ENCODE assay signal across 14 mouse cellular contexts in genomic region chr12:104718956-104719355, GRCm38 (mm10). TPM values are rescaled to one million over a fixed set of nuclear protein-coding genes. Genes with fewer than 3 reads are reported as not detected.
DNase-seq lines count a peak whose midpoint lies in the region; ATAC-seq and TF ChIP-seq lines count a peak whose summit lies in the region.
"Had no signal": no experiment of that assay in that cellular context is flagged by ENCODE, and none has a peak within 500 bp of the region (broad histone marks: within the 10 kb centered on the region; RNA-seq: fewer than 3 reads in every experiment).

No protein-coding gene starts in this region.

- no peak overlapping the region for H3K27ac ChIP-seq in cerebellum, adult 2 months (ENCODE audit: insufficient read depth, low read length)
- no peak overlapping the region for H3K27ac ChIP-seq in stomach, embryonic 16.5 days (ENCODE audit: low read length)
- H3K27ac ChIP-seq: embryonic facial prominence, embryonic 13.5 days; limb, embryonic 12.5 days had no signal

- peaks cover 2% of the 10 kb centered on the region; the same call in 1 of the 2 replicates for H3K4me1 ChIP-seq in cerebellum, adult 2 months (ENCODE audit: control insufficient read depth, insufficient read depth, low read length)
- H3K4me1 ChIP-seq in stomach, embryonic 16.5 days (ENCODE audit: control insufficient read depth, insufficient read depth, low read length) = peaks cover 4% of the 10 kb centered on the region; the same call in 1 of the 2 replicates

- intact Hi-C loops in heart, postnatal 10 days (cut with DNase I) = no loop called here

- no peaks in the 10 kb centered on the region for H3K27me3 ChIP-seq in cerebellum, adult 2 months (ENCODE audit: control insufficient read depth, insufficient read depth, low read length)
- no peaks in the 10 kb centered on the region for H3K27me3 ChIP-seq in stomach, embryonic 16.5 days (ENCODE audit: control insufficient read depth, insufficient read depth, low read length)
- H3K27me3 ChIP-seq: embryonic facial prominence, embryonic 13.5 days; limb, embryonic 12.5 days; Patski had no signal

- TF ChIP-seq POLR2A in cerebellum, adult 2 months (IDR thresholded peaks at IDR 0.05; ENCODE audit: borderline replicate concordance, insufficient read depth, low read length) = no peak

- H3K4me3 ChIP-seq in cerebellum, adult 2 months (replicated peaks; ENCODE audit: insufficient read depth, low read depth, low read length) = no peak overlapping the region
- H3K4me3 ChIP-seq in stomach, embryonic 16.5 days (replicated peaks; ENCODE audit: low read length) = no peak overlapping the region
- H3K4me3 ChIP-seq: embryonic facial prominence, embryonic 13.5 days; limb, embryonic 12.5 days had no signal

- DNase-seq in cerebellum, adult 2 months = peak in 1 of 2 experiments; percentile 14
- no peak for DNase-seq in cerebellum, adult 11-12 months
- peak; percentile 35 to 46 for DNase-seq in heart, postnatal 10 days
- DNase-seq in heart, adult 9 months (ENCODE audit: low spot score in 2 of 2) = no peak
- peak; percentile 21 for DNase-seq in ovary, postnatal 14 days (ENCODE audit: low spot score)
- DNase-seq in ovary, adult 18-20 months (ENCODE audit: low spot score) = no peak
- DNase-seq in gastrocnemius, adult 8-10 months (ENCODE audit: low spot score in 2 of 2) = no peak
- DNase-seq: gastrocnemius, postnatal 14 days; thymus, adult 18-20 months had no signal

- H3K36me3 ChIP-seq in stomach, embryonic 16.5 days (ENCODE audit: control insufficient read depth, insufficient read depth, low read length) = 0 out of 2 replicates have a peak, but pooled peaks cover 5% of the 10 kb centered on the region

- H3K9ac ChIP-seq in stomach, embryonic 16.5 days (ENCODE audit: low read length) = no peak overlapping the region
- H3K9ac ChIP-seq: embryonic facial prominence, embryonic 13.5 days; limb, embryonic 12.5 days had no signal

- H3K4me2 ChIP-seq in stomach, embryonic 16.5 days (ENCODE audit: low read depth, low read length) = no peak overlapping the region
- H3K4me2 ChIP-seq: embryonic facial prominence, embryonic 13.5 days; limb, embryonic 12.5 days had no signal

- 0 out of 2 replicates have a peak, but pooled peaks have one; percentile 7 for TF ChIP-seq CTCF in cerebellum, adult 2 months (IDR thresholded peaks at IDR 0.05; ENCODE audit: borderline replicate concordance, insufficient read depth, low read depth, low read length)

- H3K9me3 ChIP-seq in stomach, embryonic 16.5 days (replicated peaks; ENCODE audit: control insufficient read depth, low read length) = no peaks in the 10 kb centered on the region
- H3K9me3 ChIP-seq: embryonic facial prominence, embryonic 13.5 days; limb, embryonic 12.5 days had no signal

- ATAC-seq in stomach, embryonic 16.5 days (ENCODE audit: insufficient read depth, low FRiP score) = peak; percentile 53; the same call in 1 of the 2 replicates
- ATAC-seq: intestine, postnatal 0 days; Patski had no signal

- WGBS in cerebellum, adult 2 months = 76% methylated on average over 5 of the region's 5 CpGs
- 73% methylated on average over 5 of the region's 5 CpGs for WGBS in stomach, embryonic 16.5 days

RNA-seq across cellular contexts. Expression of gene Dicer1, which starts 32.8 kb away (rescaled TPM):
- polyA plus RNA-seq in cerebellum, adult 2 months (2012; rRNA removed) = 22.0 and 23.9 TPM in 2 replicates
- 10 to 100 TPM; 44.0 to 44.3 TPM for total RNA-seq in heart, postnatal 10 days (2021)
- 12.5 and 13.4 TPM in 2 replicates for polyA plus RNA-seq in stomach, embryonic 16.5 days (2015; fragmentation: Nextera tagmentation; extraction: Ambion mirVana)
- 10 to 100 TPM; 33.8 to 50.0 (median 40.1) TPM for total RNA-seq in gastrocnemius, adult 8-10 months (2022)

Comparison
In these comparisons a context has a peak if more than half of its experiments do, and no peak if none do; other contexts are left out.
1. DNase-seq: peak in heart, postnatal 10 days (2 of 2) and ovary, postnatal 14 days (single experiment); none in cerebellum, adult 11-12 months (single experiment), heart, adult 9 months (0 of 2), ovary, adult 18-20 months (single experiment) and gastrocnemius, adult 8-10 months (0 of 2).